Mouse (Mus musculus) regulatory T cell (primary cell): ENCODE results near the gene P2rx7.

Source experiments
- in situ Hi-C: fragments of 300-600 bp; cut with MboI, MseI; formaldehyde crosslinking; loops from one replicate; pipeline ENCODE4 v1.15.1; 2025; ENCODE audit warnings: high pct_unique_total_duplicates

Gene P2rx7

GRCm38 (mm10) chr5:122730776-122731175 lies 87.1 kb downstream of the P2rx7 start:
- in situ Hi-C loops = no loop called here

GRCm38 (mm10) chr5:122731321-122731720 lies 87.6 kb downstream of the P2rx7 start:
- in situ Hi-C loops = no loop called here

- in situ Hi-C loops = no loop called here
Observed at GRCm38 (mm10) chr5:122731991-122732673, 88.4 kb downstream of the P2rx7 start.

GRCm38 (mm10) chr5:122733881-122734280 lies 90.2 kb downstream of the P2rx7 start:
- in situ Hi-C loops = no loop called here

GRCm38 (mm10) chr5:122735853-122736252 lies 92.1 kb downstream of the P2rx7 start:
- in situ Hi-C loops = no loop called here

GRCm38 (mm10) chr5:122736761-122737160 lies 93.0 kb downstream of the P2rx7 start:
- in situ Hi-C loops = no loop called here
